Mouse (Mus musculus): Measurements from ENCODE around the gene Dhx8. TPM values are rescaled to one million over a fixed set of nuclear protein-coding genes. Genes with fewer than 3 reads are reported as not detected.
A peak's percentile ranks its signal among the peaks of the same experiment; 100 is the strongest.

Gene Dhx8
- total and polyA plus RNA-seq, 3 experiments = 33.1 to 44.7 TPM; not detected in 1

DNA sequence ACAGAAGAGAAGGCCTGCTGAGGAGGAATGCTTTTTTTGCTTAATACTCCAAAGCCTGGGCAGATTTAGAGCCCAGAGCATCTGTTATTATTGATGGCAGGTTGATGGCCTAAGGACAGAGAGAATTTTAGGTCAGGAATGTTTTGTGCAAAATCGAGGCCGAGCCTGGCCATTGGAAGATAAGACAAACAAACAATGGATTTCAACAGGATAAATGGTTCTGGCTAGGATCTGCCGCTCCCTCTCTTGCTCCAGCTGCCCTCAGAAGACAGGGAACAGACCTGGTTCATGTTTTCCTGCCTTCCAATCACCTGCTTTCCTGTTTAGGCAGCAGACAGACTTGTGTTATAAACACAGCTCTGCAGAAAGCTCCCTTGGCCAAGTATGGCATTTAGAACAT lies 3.4 kb upstream of the Dhx8 start:
- peaks cover 11 to 17% of the 10 kb centered on the region in 2 experiments for H3K27me3 ChIP-seq (ENCODE audit: control insufficient read depth in 1 of 2, insufficient read depth in 2 of 2, low read length in 2 of 2)
- no peak for DNase-seq (ENCODE audit: low read depth, low spot score)
- no peak for TF ChIP-seq HCFC1 (IDR thresholded peaks at IDR 0.05; ENCODE audit: low read depth, low read length)
- TF ChIP-seq USF1 (IDR thresholded peaks at IDR 0.05; ENCODE audit: low read depth, low read length) = no peak
- TF ChIP-seq RAD21 (IDR thresholded peaks at IDR 0.05; ENCODE audit: low read depth, low read length) = no peak
- TF ChIP-seq MAZ (IDR thresholded peaks at IDR 0.05; ENCODE audit: low read depth, low read length) = no peak
- no peak for TF ChIP-seq USF2 (IDR thresholded peaks at IDR 0.05; ENCODE audit: borderline replicate concordance in 1 of 2, insufficient read depth in 1 of 2, low read depth in 1 of 2, low read length in 2 of 2)
- no peak for TF ChIP-seq ZKSCAN1 (IDR thresholded peaks at IDR 0.05; ENCODE audit: low read depth, low read length)
- no peak for TF ChIP-seq SMC3 (IDR thresholded peaks at IDR 0.05; ENCODE audit: low read depth, low read length)
- no peak for TF ChIP-seq CHD2 (IDR thresholded peaks at IDR 0.05; ENCODE audit: low read length)
- no peak for TF ChIP-seq ELF1 (IDR thresholded peaks at IDR 0.05; ENCODE audit: low read depth, low read length)
- no peak for TF ChIP-seq ZNF384 (IDR thresholded peaks at IDR 0.05; ENCODE audit: low read depth, low read length)
- no peak for TF ChIP-seq GATA1 (IDR thresholded peaks at IDR 0.05; ENCODE audit: low read depth, low read length)
- TF ChIP-seq POLR2AphosphoS2 (IDR thresholded peaks at IDR 0.05; ENCODE audit: low read length) = no peak
- TF ChIP-seq GABPA (IDR thresholded peaks at IDR 0.05; ENCODE audit: low read depth, low read length) = no peak
- TF ChIP-seq ZC3H11A (IDR thresholded peaks at IDR 0.05; ENCODE audit: low read depth, low read length) = no peak
- TF ChIP-seq RCOR1 (IDR thresholded peaks at IDR 0.05; ENCODE audit: low read depth, low read length) = no peak
- TF ChIP-seq ZMIZ1 (IDR thresholded peaks at IDR 0.05; ENCODE audit: low read depth, low read length) = no peak
- peaks cover 12% of the 10 kb centered on the region for H3K79me2 ChIP-seq (ENCODE audit: control insufficient read depth, insufficient read depth, low read length, poor library complexity)
- no peak overlapping the region for H3K9ac ChIP-seq (ENCODE audit: control insufficient read depth, low read depth, low read length, poor library complexity, severe bottlenecking)
- H3K36me3 ChIP-seq (ENCODE audit: control insufficient read depth in 1 of 2, insufficient read depth in 2 of 2, low read length in 2 of 2) = peaks cover 0 to 10% of the 10 kb centered on the region in 2 experiments; a peak in 2 of 4 replicates
- no peaks in the 10 kb centered on the region for H3K9me3 ChIP-seq (replicated peaks; ENCODE audit: insufficient read depth, low read length)
- H3K4me3 ChIP-seq (ENCODE audit: control insufficient read depth in 1 of 2, insufficient read depth in 1 of 2, low read depth in 2 of 2, low read length in 2 of 2) = no peak overlapping the region
- no peak overlapping the region for H3K27ac ChIP-seq (ENCODE audit: control insufficient read depth, low read depth, low read length)
- peaks cover 2 to 9% of the 10 kb centered on the region in 2 experiments; a peak in 2 of 4 replicates for H3K4me1 ChIP-seq (ENCODE audit: control insufficient read depth in 1 of 2, insufficient read depth in 2 of 2, low read length in 2 of 2)

DNA sequence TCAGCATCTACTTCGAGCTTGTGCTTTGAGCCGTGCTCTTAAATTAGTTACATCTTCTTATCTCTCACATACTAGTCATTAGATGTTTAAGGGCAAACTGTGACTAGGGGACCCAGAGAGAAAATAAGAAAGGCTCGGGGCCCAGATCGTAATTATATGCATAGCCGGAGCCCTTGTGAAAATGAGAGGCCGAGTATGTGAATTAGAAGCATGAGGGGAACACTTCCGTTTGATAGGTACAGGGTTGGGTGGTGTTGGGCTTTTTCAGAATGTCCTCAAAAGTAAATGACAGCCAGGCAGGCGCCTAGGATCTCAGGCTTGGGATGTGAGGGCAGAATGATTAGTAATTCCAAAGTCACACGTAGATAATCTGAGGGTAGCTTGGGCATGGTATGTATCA lies 877 bp downstream of the Dhx8 start:
- H3K36me3 ChIP-seq (ENCODE audit: control insufficient read depth in 1 of 2, insufficient read depth in 2 of 2, low read length in 2 of 2) = peaks cover 10 to 11% of the 10 kb centered on the region in 2 experiments
- H3K27me3 ChIP-seq (ENCODE audit: control insufficient read depth in 1 of 2, insufficient read depth in 2 of 2, low read length in 2 of 2) = peaks cover 0 to 2% of the 10 kb centered on the region in 2 experiments; a peak in 2 of 4 replicates
- peak overlapping the region; percentile 76 to 85 for H3K4me3 ChIP-seq (ENCODE audit: control insufficient read depth in 1 of 2, insufficient read depth in 1 of 2, low read depth in 2 of 2, low read length in 2 of 2)
- no peaks in the 10 kb centered on the region for H3K9me3 ChIP-seq (replicated peaks; ENCODE audit: insufficient read depth, low read length)
- peak overlapping the region; percentile 61 for H3K27ac ChIP-seq (ENCODE audit: control insufficient read depth, low read depth, low read length)
- 0 out of 2 replicates have a peak, but pooled peaks have one; percentile 9 for TF ChIP-seq MAX (IDR thresholded peaks at IDR 0.05; ENCODE audit: low read length)
- no peak for TF ChIP-seq SMC3 (IDR thresholded peaks at IDR 0.05; ENCODE audit: low read depth, low read length)
- peak; percentile 59 for DNase-seq (ENCODE audit: low read depth, low spot score)
- H3K9ac ChIP-seq (ENCODE audit: control insufficient read depth, low read depth, low read length, poor library complexity, severe bottlenecking) = peak overlapping the region; percentile 84
- H3K4me1 ChIP-seq (ENCODE audit: control insufficient read depth in 1 of 2, insufficient read depth in 2 of 2, low read length in 2 of 2) = peaks cover 2 to 9% of the 10 kb centered on the region in 2 experiments; a peak in 2 of 4 replicates
- peaks cover 12% of the 10 kb centered on the region for H3K79me2 ChIP-seq (ENCODE audit: control insufficient read depth, insufficient read depth, low read length, poor library complexity)
